Mouse (Mus musculus) heart, adult 2 months (tissue): Measurements from ENCODE around the gene Txlna.

ENCODE experiments used
- CTCF ChIP-seq: fragments of 200-600 bp; IDR thresholded peaks from 2 replicates; pipeline ENCODE4 v1.8.1; 2022; ENCODE audit warnings: antibody characterized with exemption, mild to moderate bottlenecking, moderate library complexity
- EP300 ChIP-seq: fragments of 200-500 bp; IDR thresholded peaks from 2 replicates; pipeline ENCODE4 v1.6.1; 2011; ENCODE audit warnings: low read depth, low read length, control low read depth; ENCODE audit not compliant: insufficient read depth
- POLR2A ChIP-seq: fragments of 200-500 bp; IDR thresholded peaks from 2 replicates; pipeline ENCODE4 v1.6.1; 2011; ENCODE audit warnings: mild to moderate bottlenecking, low read depth, low read length, control low read depth; ENCODE audit not compliant: insufficient read depth

- TF ChIP-seq EP300 (no peak), CTCF (no peak), POLR2A (no peak)
Measured at GRCm38 (mm10) chr4:129610472-129610871, 30.4 kb downstream of the Txlna start.
